Mouse (Mus musculus): Measurements from ENCODE around the gene Fam53b.
A peak's percentile ranks its signal among the peaks of the same experiment; 100 is the strongest.

Fam53b gene

GRCm38 (mm10) chr7:132811716-132812618, 1.7 kb downstream of the Fam53b start:
- ATAC-seq (ENCODE audit: low TSS enrichment): no peak

DNA sequence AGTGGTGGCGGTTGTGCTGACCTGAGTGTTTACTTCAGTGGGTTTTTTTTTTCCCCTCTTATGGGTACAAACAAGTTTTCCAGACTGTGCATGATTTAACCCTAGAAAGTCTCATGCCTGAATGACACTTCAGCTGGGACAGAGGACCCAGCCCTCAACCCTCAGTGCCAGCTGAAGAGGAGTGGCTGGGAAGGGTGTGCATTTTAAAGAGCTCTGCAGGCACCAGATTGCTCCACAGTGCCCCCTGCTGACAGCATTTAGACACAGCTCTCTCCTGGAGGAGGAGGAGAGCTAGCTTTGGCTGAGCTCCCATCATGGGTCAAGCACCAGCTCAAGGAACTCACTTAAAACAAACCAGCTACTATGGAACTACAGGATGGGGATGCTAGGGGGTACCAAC, 2.8 kb downstream of the Fam53b start:
- peak; percentile 22 for ATAC-seq (ENCODE audit: low TSS enrichment)

DNA sequence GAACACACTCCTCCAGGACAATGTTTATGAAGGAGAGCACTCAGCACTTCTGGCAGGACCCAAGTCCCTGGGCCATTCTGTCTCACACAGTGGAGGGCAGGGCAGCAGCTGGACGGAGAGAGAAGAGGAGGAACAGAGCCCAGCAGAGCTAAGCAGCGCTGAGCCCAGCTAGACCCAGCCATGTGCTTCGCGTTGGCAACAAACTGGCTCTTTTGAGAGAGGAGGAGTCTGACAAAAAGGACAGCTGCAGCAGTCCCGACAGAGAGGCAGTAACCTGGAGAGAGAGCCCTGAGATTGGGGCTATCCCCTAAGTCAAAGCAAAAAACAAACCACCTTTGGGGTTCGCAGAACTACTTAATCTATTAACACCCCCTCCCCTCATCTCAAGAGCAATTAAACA, 3.3 kb downstream of the Fam53b start:
- peak; percentile 26 for ATAC-seq (ENCODE audit: low TSS enrichment)

DNA sequence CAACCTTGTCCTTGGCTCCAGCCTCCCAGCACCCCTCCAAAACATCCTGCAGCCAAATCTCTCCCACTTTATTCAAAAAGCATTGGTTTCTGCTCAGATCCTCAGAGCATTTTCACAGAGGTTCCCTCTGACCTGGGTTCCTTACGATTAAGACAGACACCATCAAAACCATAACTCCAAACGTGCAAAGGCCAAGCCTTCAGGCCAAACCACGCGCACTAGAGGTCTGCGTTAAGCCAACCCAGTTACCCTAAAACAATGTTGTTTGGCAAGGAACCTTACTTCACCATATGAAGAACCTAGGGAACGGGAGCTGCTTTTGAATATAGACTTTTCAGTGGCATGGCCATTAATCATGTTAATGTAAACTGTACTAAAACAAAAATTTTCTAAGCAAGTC, 4.0 kb downstream of the Fam53b start:
- ATAC-seq (ENCODE audit: low TSS enrichment): no peak

- ATAC-seq (ENCODE audit: low TSS enrichment): no peak
Measured at GRCm38 (mm10) chr7:132808841-132809682, 4.6 kb downstream of the Fam53b start.

- ATAC-seq (ENCODE audit: low TSS enrichment): no peak
Measured at GRCm38 (mm10) chr7:132808051-132808796, 5.5 kb downstream of the Fam53b start.

DNA sequence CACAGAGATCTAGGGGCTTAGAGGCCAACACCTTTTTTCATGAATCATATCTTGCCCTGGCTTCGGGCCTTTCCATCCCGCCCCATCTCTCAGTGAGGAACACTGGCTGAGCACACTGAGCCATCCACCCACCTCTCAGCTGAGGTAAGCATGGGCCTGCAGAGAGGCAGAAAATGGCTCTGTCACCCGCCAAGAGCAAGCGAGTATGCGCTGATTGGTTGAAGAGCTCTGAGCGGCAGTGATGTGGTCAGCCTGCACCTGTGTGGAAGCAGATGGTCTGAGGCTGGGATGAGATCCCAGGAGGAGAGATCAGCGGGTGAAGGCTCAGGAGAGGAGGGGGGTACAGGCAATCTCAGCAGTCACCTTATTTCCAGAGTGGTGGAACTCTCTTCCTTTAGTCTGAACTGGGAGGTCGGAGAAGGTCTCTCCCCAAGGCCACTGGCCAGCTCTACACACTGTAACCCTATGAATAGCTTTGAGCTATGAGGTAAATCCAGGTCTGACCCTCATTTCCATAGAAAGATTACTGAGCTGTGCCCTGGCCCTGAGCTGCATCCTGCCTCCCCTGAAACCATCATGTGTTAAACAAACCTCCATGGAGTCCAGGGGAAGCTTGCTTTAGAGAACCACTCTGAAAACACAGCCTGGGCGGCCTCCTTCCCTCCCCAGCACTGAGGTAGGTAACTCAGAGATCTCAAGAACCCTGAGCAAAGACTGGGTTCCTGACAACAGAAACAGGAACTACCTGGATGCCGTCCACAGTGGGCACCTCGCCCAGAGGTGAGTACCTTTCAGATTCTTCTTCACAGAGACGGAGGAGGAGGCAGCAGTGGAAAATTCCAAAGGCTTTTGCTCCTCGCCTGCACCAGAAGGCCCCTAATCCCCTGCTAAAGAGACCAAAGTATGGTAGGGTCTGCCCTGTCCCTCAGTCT, 6.5 kb downstream of the Fam53b start:
- peak; percentile 66 for ATAC-seq (ENCODE audit: low TSS enrichment)

DNA sequence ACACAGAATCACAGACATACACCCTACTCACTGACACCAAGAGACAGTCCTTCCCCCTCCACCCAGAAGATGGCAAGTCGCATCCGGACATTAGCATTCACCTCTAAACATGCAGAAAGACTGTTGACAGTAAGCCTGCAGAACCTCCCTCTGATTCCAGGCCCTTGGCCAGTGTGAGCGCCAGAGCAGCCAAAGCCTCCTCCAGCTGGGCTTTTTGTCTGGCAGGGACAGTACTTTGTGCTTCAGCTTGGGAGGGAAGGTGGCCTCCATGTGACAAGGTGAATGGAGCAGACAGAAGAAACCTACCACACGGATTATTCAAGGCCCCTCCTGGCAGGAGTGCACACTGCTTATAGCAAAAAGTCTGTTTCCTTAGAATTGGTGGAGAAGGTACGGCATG, 7.4 kb downstream of the Fam53b start:
- ATAC-seq (ENCODE audit: low TSS enrichment): peak; percentile 3; the same call in 1 of the 2 replicates

GRCm38 (mm10) chr7:132804951-132805350, 8.7 kb downstream of the Fam53b start:
- no peak for ATAC-seq (ENCODE audit: low TSS enrichment)

DNA sequence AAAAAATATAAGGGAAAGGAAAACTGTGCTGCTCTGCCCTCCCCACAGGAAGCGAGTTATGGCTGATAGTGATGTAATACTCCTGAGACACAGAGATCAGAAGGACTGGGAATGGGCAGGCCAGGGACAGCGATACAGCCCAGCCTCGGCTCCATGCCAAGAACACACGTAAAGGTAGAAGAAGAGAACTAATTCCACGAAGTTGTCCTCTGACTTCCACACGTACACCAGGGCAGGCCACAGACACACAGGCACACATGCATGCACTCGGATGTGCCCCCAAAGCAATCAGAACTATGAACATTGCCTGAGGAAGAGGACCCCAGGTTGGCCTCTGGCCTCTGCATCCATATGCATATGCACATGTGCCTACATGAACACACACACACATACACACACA, 9.2 kb downstream of the Fam53b start:
- ATAC-seq (ENCODE audit: low TSS enrichment): no peak

GRCm38 (mm10) chr7:132803962-132804361, 9.7 kb downstream of the Fam53b start:
- no peak for ATAC-seq (ENCODE audit: low TSS enrichment)

- no peak for ATAC-seq (ENCODE audit: low TSS enrichment)
Measured at GRCm38 (mm10) chr7:132803336-132803735, 10.3 kb downstream of the Fam53b start.

DNA sequence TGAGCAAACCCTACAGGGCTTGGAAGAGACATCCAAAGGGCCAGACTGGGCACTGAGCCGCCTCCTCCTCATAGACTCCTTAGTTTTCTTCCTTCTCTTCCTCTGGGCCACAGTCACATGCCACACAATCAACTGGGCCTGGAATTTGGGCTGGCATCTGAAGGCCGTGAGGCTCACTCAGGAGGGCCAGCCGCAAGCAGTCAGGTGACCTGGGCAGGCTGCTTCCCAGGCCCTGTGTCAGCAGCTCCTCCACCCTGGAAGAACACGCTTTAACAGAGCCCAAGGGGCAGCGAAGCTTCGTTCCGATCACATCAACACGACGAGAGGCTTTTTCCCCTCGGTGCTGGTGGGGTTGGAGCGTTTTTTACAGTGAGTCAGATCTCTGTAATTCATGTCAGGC, 11.0 kb downstream of the Fam53b start:
- no peak for ATAC-seq (ENCODE audit: low TSS enrichment)

DNA sequence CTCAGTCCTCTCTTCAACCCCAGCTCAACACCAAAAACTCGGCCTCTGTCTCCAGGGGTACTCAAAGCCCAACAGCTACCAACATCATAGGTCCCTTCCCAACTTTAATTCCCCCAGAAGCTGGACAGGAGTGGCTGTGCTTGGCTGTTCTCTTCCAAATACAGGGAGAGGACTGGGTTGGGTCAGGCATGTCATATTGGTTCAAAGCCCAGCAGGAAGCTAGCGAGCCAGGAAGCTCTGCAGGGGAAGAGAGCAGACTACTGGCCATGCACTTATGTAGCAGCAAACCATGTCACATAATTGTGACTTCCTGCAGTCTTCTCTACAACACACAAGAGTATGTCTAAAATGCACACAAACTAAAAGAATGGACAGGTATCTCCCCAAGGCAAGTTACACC, 11.6 kb downstream of the Fam53b start:
- no peak for ATAC-seq (ENCODE audit: low TSS enrichment)

DNA sequence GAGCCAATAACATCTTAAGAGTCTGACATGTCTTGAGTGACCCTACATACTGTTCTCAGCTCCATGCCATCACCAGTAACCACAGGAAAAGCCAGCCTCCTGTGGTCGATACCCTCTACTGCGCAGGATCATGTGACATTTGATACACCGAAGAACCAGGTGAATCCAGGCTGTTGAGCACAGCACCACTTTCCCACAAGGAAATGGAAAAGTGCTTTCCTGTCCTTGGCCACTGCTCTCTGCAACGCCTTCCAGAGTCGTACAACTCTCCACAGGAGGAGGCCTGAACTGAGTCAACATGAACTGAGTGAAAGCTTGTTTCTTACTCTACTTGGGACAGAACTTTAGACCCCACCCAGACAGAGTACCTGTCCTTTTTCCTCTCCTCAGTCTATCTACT, 12.2 kb downstream of the Fam53b start:
- no peak for ATAC-seq (ENCODE audit: low TSS enrichment)

DNA sequence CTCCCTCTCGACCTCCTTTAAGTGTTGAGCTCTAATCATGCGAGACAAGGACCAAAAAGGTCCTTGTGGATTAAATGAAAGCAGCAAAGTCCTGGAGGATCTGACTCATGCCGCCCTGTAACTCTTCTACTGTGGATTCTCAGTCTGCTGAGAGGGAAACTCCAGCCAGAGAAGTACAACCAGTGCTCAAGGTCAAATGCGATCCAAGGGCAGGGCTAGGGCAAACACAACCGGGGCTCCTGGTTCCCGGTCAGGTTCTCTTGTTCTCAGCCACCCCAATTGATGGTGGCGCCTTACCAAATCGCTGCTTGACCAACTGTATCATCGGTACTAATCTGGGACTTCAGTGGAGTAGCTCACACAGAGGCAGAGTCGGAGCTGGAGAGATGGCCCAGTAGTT, 12.8 kb downstream of the Fam53b start:
- ATAC-seq (ENCODE audit: low TSS enrichment): no peak

DNA sequence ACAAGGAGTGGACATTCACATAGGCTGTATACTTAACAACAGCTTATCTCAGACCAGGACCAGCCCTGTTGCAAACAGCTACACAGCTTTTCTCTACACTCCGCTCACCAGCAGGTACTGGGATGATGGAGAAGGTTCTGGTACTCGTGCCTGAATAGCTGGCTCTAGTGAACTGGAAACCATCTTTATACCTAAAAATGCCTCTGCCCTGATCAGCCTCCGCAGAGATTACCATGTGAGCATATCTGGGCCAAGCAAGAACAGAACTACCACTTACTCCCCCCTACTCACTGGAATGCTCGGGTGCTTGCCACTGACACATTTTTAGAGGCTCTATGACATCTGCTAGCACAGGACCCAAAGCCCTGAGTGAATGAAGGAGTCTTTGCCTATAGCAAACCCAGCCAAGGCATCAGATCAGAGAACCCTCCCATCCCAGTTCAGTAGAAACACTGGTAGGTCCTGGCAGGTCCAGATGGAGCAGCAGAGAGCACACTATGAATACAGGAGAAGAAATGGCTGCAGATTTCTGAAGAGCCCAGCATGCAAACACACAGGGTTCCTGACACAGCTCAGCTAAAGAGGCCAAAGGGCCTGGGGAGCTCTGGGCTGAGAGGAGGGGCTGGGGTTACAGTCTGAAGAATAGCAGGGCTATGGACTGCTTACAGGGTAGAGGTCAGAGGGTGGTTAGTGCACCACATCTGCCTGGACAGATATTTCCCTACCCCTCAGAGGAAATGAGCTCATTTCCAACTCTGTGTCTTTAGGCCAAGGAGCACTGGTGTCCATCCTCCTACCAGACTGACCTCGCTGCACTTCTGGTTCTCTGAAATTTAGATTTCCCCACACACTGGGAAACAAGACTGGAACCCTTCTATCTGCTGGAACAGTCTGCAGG, 14.3 kb downstream of the Fam53b start:
- ATAC-seq (ENCODE audit: low TSS enrichment): peak; percentile 58

- no peak for ATAC-seq (ENCODE audit: low TSS enrichment)
Measured at GRCm38 (mm10) chr7:132795141-132795540, 18.5 kb downstream of the Fam53b start.

DNA sequence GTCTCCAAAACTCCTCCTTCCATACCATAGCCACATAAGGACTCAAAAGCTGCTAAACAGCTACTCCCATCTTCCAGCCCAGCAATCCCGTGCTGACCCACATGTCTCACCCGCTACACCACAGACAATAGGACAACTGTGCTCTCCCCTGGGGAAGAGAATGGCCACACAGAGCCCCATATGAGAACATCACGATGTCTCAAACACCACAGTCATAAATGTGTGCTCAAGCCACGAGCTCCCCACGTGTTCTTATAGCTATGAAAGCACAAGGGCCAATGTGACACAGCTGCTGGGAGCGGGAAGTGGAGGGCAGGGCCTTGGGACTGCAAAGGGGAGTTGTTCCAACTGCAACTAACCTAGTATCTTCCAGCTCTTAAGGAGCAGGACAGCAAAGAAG, 20.2 kb downstream of the Fam53b start:
- ATAC-seq (ENCODE audit: low TSS enrichment): peak; percentile 6; the same call in 1 of the 2 replicates

All from frontal cortex, adult (tissue).